Mouse (Mus musculus) adrenal gland, postnatal 25 days (tissue): ENCODE results near the gene Sptbn1. TPM values are rescaled to one million over a fixed set of nuclear protein-coding genes. Genes with fewer than 3 reads are reported as not detected.

Source experiments
- DNase-seq: peaks from one replicate; pipeline ENCODE4 v3.0.0; 2021; ENCODE audit warnings: mixed read lengths
- total RNA-seq: library from RNA; stranded (reverse); gene quantifications from 2 replicates; pipeline ENCODE4 v1.2.3, GENCODE M21; 2021

The Sptbn1 gene
- total RNA-seq, 1 experiment from 2014 or later, result 406 TPM

GRCm38 (mm10) chr11:30211663-30212416 lies 56.1 kb downstream of the Sptbn1 start:
- DNase-seq, result no peak

GRCm38 (mm10) chr11:30211141-30211540 lies 56.8 kb downstream of the Sptbn1 start:
- DNase-seq, result no peak

GRCm38 (mm10) chr11:30210100-30210811 lies 57.7 kb downstream of the Sptbn1 start:
- DNase-seq, result no peak

- peak; percentile 56 for DNase-seq
Measured at GRCm38 (mm10) chr11:30209495-30209894, 58.5 kb downstream of the Sptbn1 start.

- no peak for DNase-seq
Measured at GRCm38 (mm10) chr11:30204398-30204797, 63.6 kb downstream of the Sptbn1 start.

- DNase-seq, result no peak
Measured at GRCm38 (mm10) chr11:30200391-30200790, 67.6 kb downstream of the Sptbn1 start.

- DNase-seq, result peak; percentile 63
Measured at GRCm38 (mm10) chr11:30198091-30198675, 69.8 kb downstream of the Sptbn1 start.

- peak; percentile 56 for DNase-seq
Measured at GRCm38 (mm10) chr11:30197564-30198090, 70.3 kb downstream of the Sptbn1 start.

GRCm38 (mm10) chr11:30196368-30197070 lies 71.5 kb downstream of the Sptbn1 start:
- no peak for DNase-seq

- DNase-seq, result no peak
Measured at GRCm38 (mm10) chr11:30195756-30196155, 72.2 kb downstream of the Sptbn1 start.

GRCm38 (mm10) chr11:30194800-30195199 lies 73.2 kb downstream of the Sptbn1 start:
- DNase-seq, result no peak

- no peak for DNase-seq
Measured at GRCm38 (mm10) chr11:30190959-30191358, 77.0 kb downstream of the Sptbn1 start.

GRCm38 (mm10) chr11:30190119-30190518 lies 77.9 kb downstream of the Sptbn1 start:
- no peak for DNase-seq

GRCm38 (mm10) chr11:30186902-30187470 lies 81.0 kb downstream of the Sptbn1 start:
- no peak for DNase-seq

- no peak for DNase-seq
Measured at GRCm38 (mm10) chr11:30184527-30184926, 83.4 kb downstream of the Sptbn1 start.

- DNase-seq, result no peak
Measured at GRCm38 (mm10) chr11:30182716-30183411, 85.1 kb downstream of the Sptbn1 start.

GRCm38 (mm10) chr11:30178193-30178592 lies 89.8 kb downstream of the Sptbn1 start:
- DNase-seq, result no peak

- no peak for DNase-seq
Measured at GRCm38 (mm10) chr11:30177145-30177840, 90.7 kb downstream of the Sptbn1 start.

- no peak for DNase-seq
Measured at GRCm38 (mm10) chr11:30176111-30176510, 91.9 kb downstream of the Sptbn1 start.

- no peak for DNase-seq
Measured at GRCm38 (mm10) chr11:30175623-30176022, 92.4 kb downstream of the Sptbn1 start.
